Mouse (Mus musculus) regulatory T cell (primary cell): ENCODE data around the gene Setx.

Source experiments
- in situ Hi-C: fragments of 300-600 bp; cut with MboI, MseI; formaldehyde crosslinking; loops from one replicate; pipeline ENCODE4 v1.15.1; 2025; ENCODE audit warnings: high pct_unique_total_duplicates

The Setx gene

GRCm38 (mm10) chr2:29135161-29135560, 11.2 kb downstream of the Setx start:
- in situ Hi-C loops, result no loop called here

GRCm38 (mm10) chr2:29151941-29152340, 28.0 kb downstream of the Setx start:
- in situ Hi-C loops, result loop anchor here (25.0 kb wide), 2 partner anchors 860 to 1160 kb away; no protein-coding TSS in a partner anchor

- in situ Hi-C loops, result loop anchor here (25.0 kb wide), 2 partner anchors 844 to 1144 kb away; no protein-coding TSS in a partner anchor
Observed at GRCm38 (mm10) chr2:29168067-29168466, 44.1 kb downstream of the Setx start.

GRCm38 (mm10) chr2:29174887-29175286, 50.9 kb downstream of the Setx start:
- in situ Hi-C loops, result loop anchor here (25.0 kb wide), 2 partner anchors 837 to 1137 kb away; no protein-coding TSS in a partner anchor

GRCm38 (mm10) chr2:29179810-29180209, 55.8 kb downstream of the Setx start:
- in situ Hi-C loops, result no loop called here

- in situ Hi-C loops, result no loop called here
Observed at GRCm38 (mm10) chr2:29181111-29181510, 57.1 kb downstream of the Setx start.

GRCm38 (mm10) chr2:29183266-29183924, 59.4 kb downstream of the Setx start:
- in situ Hi-C loops, result no loop called here

GRCm38 (mm10) chr2:29186209-29186608, 62.2 kb downstream of the Setx start:
- in situ Hi-C loops, result no loop called here

GRCm38 (mm10) chr2:29190392-29190791, 66.4 kb downstream of the Setx start:
- in situ Hi-C loops, result loop anchor here (5.0 kb wide), 1 partner anchor 52 kb away; no protein-coding TSS in a partner anchor

GRCm38 (mm10) chr2:29191216-29192215, 67.5 kb downstream of the Setx start:
- in situ Hi-C loops, result loop anchor here (5.0 kb wide), 1 partner anchor 51 kb away; no protein-coding TSS in a partner anchor

- in situ Hi-C loops, result loop anchor here (5.0 kb wide), 1 partner anchor 50 kb away; no protein-coding TSS in a partner anchor
Observed at GRCm38 (mm10) chr2:29192629-29193278, 68.8 kb downstream of the Setx start.

GRCm38 (mm10) chr2:29193819-29194546, 70.0 kb downstream of the Setx start:
- in situ Hi-C loops, result loop anchor here (5.0 kb wide), 1 partner anchor 48 kb away; no protein-coding TSS in a partner anchor

GRCm38 (mm10) chr2:29194547-29195463, 70.8 kb downstream of the Setx start:
- in situ Hi-C loops, result loop anchor here (5.0 kb wide), 1 partner anchor 47 kb away; no protein-coding TSS in a partner anchor

GRCm38 (mm10) chr2:29196844-29197243, 72.9 kb downstream of the Setx start:
- in situ Hi-C loops, result no loop called here

GRCm38 (mm10) chr2:29198446-29198845, 74.5 kb downstream of the Setx start:
- in situ Hi-C loops, result no loop called here

- in situ Hi-C loops, result no loop called here
Observed at GRCm38 (mm10) chr2:29199909-29200308, 75.9 kb downstream of the Setx start.

GRCm38 (mm10) chr2:29201223-29201955, 77.4 kb downstream of the Setx start:
- in situ Hi-C loops, result no loop called here

- in situ Hi-C loops, result no loop called here
Observed at GRCm38 (mm10) chr2:29206156-29206555, 82.2 kb downstream of the Setx start.
